Mouse (Mus musculus): Measurements from ENCODE around the gene Trim65. TPM values are rescaled to one million over a fixed set of nuclear protein-coding genes. Genes with fewer than 3 reads are reported as not detected.

The Trim65 gene
- polyA plus RNA-seq, 2 experiments, result 0.83 to 1.4 TPM

- no peak overlapping the region for H3K4me2 ChIP-seq (ENCODE audit: low read depth)
- peaks cover 19 to 23% of the 10 kb centered on the region in 2 experiments for H3K4me1 ChIP-seq (replicated peaks; ENCODE audit: control insufficient read depth in 2 of 2, insufficient read depth in 2 of 2, low read length in 1 of 2)
- H3K9ac ChIP-seq (replicated peaks), result no peak overlapping the region
- H3K36me3 ChIP-seq (replicated peaks; ENCODE audit: control insufficient read depth, insufficient read depth, low read depth), result peaks cover 6% of the 10 kb centered on the region
- H3K27ac ChIP-seq, result no peak overlapping the region
- ATAC-seq (ENCODE audit: insufficient read depth) (no peak), DNase-seq (ENCODE audit: low read depth in 3 of 3, low spot score in 3 of 3) (no peak)
- H3K27me3 ChIP-seq (ENCODE audit: control insufficient read depth, insufficient read depth, low read length), result no peaks in the 10 kb centered on the region
- no peak overlapping the region for H3K4me3 ChIP-seq (ENCODE audit: insufficient read depth in 1 of 2, low read depth in 2 of 2, low read length in 2 of 2)
- WGBS (ENCODE audit: insufficient replicate concordance), result 74% methylated on average over 20 of the region's 20 CpGs
- no peaks in the 10 kb centered on the region for H3K9me3 ChIP-seq (ENCODE audit: control insufficient read depth, low read length)
- no peak for TF ChIP-seq CTCF (IDR thresholded peaks at IDR 0.05; ENCODE audit: low read depth)
- TF ChIP-seq EP300 (IDR thresholded peaks at IDR 0.05; ENCODE audit: low read depth), result no peak
Measured at GRCm38 (mm10) chr11:116148761-116149221, 17.9 kb upstream of the Trim65 start.

GRCm38 (mm10) chr11:116146294-116146985, 15.5 kb upstream of the Trim65 start:
- WGBS (ENCODE audit: insufficient replicate concordance), result 83% methylated on average over 25 of the region's 25 CpGs
- Histone ChIP-seq H3K4me1 (replicated peaks; ENCODE audit: control insufficient read depth in 2 of 2, insufficient read depth in 2 of 2, low read length in 1 of 2) (peaks cover 35 to 38% of the 10 kb centered on the region in 2 experiments), H3K27ac (no peak overlapping the region), H3K4me2 (ENCODE audit: low read depth) (no peak overlapping the region), H3K9ac (replicated peaks) (no peak overlapping the region), H3K36me3 (replicated peaks; ENCODE audit: control insufficient read depth, insufficient read depth, low read depth) (peaks cover 6% of the 10 kb centered on the region), H3K9me3 (ENCODE audit: control insufficient read depth, low read length) (no peaks in the 10 kb centered on the region), H3K27me3 (ENCODE audit: control insufficient read depth, insufficient read depth, low read length) (no peaks in the 10 kb centered on the region), H3K4me3 (ENCODE audit: insufficient read depth in 1 of 2, low read depth in 2 of 2, low read length in 2 of 2) (no peak overlapping the region)
- TF ChIP-seq CTCF (IDR thresholded peaks at IDR 0.05; ENCODE audit: low read depth), result no peak
- no peak for TF ChIP-seq EP300 (IDR thresholded peaks at IDR 0.05; ENCODE audit: low read depth)
- ATAC-seq (ENCODE audit: insufficient read depth) (no peak), DNase-seq (ENCODE audit: low read depth in 3 of 3, low spot score in 3 of 3) (no peak)

- Histone ChIP-seq H3K4me1 (replicated peaks; ENCODE audit: control insufficient read depth in 2 of 2, insufficient read depth in 2 of 2, low read length in 1 of 2) (peaks cover 27 to 31% of the 10 kb centered on the region in 2 experiments), H3K4me2 (ENCODE audit: low read depth) (no peak overlapping the region), H3K4me3 (ENCODE audit: insufficient read depth in 1 of 2, low read depth in 2 of 2, low read length in 2 of 2) (no peak overlapping the region), H3K27me3 (ENCODE audit: control insufficient read depth, insufficient read depth, low read length) (no peaks in the 10 kb centered on the region), H3K9me3 (ENCODE audit: control insufficient read depth, low read length) (no peaks in the 10 kb centered on the region), H3K27ac (no peak overlapping the region), H3K9ac (replicated peaks) (no peak overlapping the region), H3K36me3 (replicated peaks; ENCODE audit: control insufficient read depth, insufficient read depth, low read depth) (peaks cover 6% of the 10 kb centered on the region)
- 82% methylated on average over 18 of the region's 18 CpGs for WGBS (ENCODE audit: insufficient replicate concordance)
- DNase-seq (ENCODE audit: low read depth in 3 of 3, low spot score in 3 of 3) (no peak), ATAC-seq (ENCODE audit: insufficient read depth) (no peak)
- TF ChIP-seq EP300 (IDR thresholded peaks at IDR 0.05; ENCODE audit: low read depth) (no peak), CTCF (IDR thresholded peaks at IDR 0.05; ENCODE audit: low read depth) (no peak)
Measured at GRCm38 (mm10) chr11:116145481-116146293, 14.8 kb upstream of the Trim65 start.

- Histone ChIP-seq H3K4me1 (replicated peaks; ENCODE audit: control insufficient read depth in 2 of 2, insufficient read depth in 2 of 2, low read length in 1 of 2) (peaks cover 28 to 31% of the 10 kb centered on the region in 2 experiments), H3K4me3 (ENCODE audit: insufficient read depth in 1 of 2, low read depth in 2 of 2, low read length in 2 of 2) (no peak overlapping the region), H3K36me3 (replicated peaks; ENCODE audit: control insufficient read depth, insufficient read depth, low read depth) (no peaks in the 10 kb centered on the region), H3K9me3 (ENCODE audit: control insufficient read depth, low read length) (no peaks in the 10 kb centered on the region), H3K27me3 (ENCODE audit: control insufficient read depth, insufficient read depth, low read length) (no peaks in the 10 kb centered on the region), H3K9ac (replicated peaks) (peak overlapping the region; percentile 0; the same call in 1 of the 2 replicates), H3K27ac (peak overlapping the region; percentile 5), H3K4me2 (ENCODE audit: low read depth) (peak overlapping the region; percentile 36)
- WGBS (ENCODE audit: insufficient replicate concordance), result 64% methylated on average over 3 of the region's 3 CpGs
- ATAC-seq (ENCODE audit: insufficient read depth) (peak; percentile 10; the same call in 1 of the 2 replicates), DNase-seq (ENCODE audit: low read depth in 3 of 3, low spot score in 3 of 3) (peak in 1 of 3 experiments; percentile 57)
- TF ChIP-seq CTCF (IDR thresholded peaks at IDR 0.05; ENCODE audit: low read depth) (no peak), EP300 (IDR thresholded peaks at IDR 0.05; ENCODE audit: low read depth) (peak; percentile 73)
Measured at GRCm38 (mm10) chr11:116143468-116143867, 12.5 kb upstream of the Trim65 start.
